Mouse (Mus musculus) urinary bladder, postnatal 14 days (tissue): ENCODE results near the gene Wfdc12.
"Not testable (repeated sequence)": the region's sequence is repeated elsewhere in the genome, so short reads cannot be mapped to it uniquely, and the experiment has no call there.

Source experiments
- DNase-seq: peaks from one replicate; pipeline ENCODE4 v3.0.0; 2021; ENCODE audit warnings: low spot score

Gene Wfdc12

GRCm38 (mm10) chr2:164190576-164190975, at the start of gene Wfdc12:
Gene Wfdc12, minus strand, starts transcription at chr2:164190608.
- DNase-seq: no peak

- no peak for DNase-seq
These were observed 48.0 kb upstream of the Wfdc12 start, which contains the start of gene Svs2 for GRCm38 (mm10) chr2:164238366-164238765. Gene Svs2, minus strand, starts transcription at chr2:164238466.

- no peak for DNase-seq
These were observed 42.3 kb upstream of the Wfdc12 start for GRCm38 (mm10) chr2:164232671-164233070.

- no peak for DNase-seq
These were observed 38.1 kb upstream of the Wfdc12 start for GRCm38 (mm10) chr2:164228361-164229070.

GRCm38 (mm10) chr2:164221522-164221921, 31.1 kb upstream of the Wfdc12 start, which contains the start of gene Wfdc15b:
Gene Wfdc15b, minus strand, starts transcription at chr2:164221660.
- no peak for DNase-seq

GRCm38 (mm10) chr2:164219295-164219694, 28.9 kb upstream of the Wfdc12 start:
- DNase-seq: no peak

- no peak for DNase-seq
These were observed 22.3 kb upstream of the Wfdc12 start for GRCm38 (mm10) chr2:164212711-164213110.

- no peak for DNase-seq
These were observed 20.5 kb upstream of the Wfdc12 start for GRCm38 (mm10) chr2:164210892-164211291.

GRCm38 (mm10) chr2:164206676-164207075, 16.3 kb upstream of the Wfdc12 start:
- no peak for DNase-seq

- DNase-seq: not testable (repeated sequence)
These were observed 15.6 kb upstream of the Wfdc12 start for GRCm38 (mm10) chr2:164206011-164206410.

GRCm38 (mm10) chr2:164199626-164200327, 9.4 kb upstream of the Wfdc12 start, which contains the start of gene Wfdc15a:
Gene Wfdc15a, minus strand, starts transcription at chr2:164200130.
- no peak for DNase-seq

GRCm38 (mm10) chr2:164196700-164196990, 6.2 kb upstream of the Wfdc12 start:
- DNase-seq: no peak

- DNase-seq: no peak
These were observed 5.7 kb upstream of the Wfdc12 start for GRCm38 (mm10) chr2:164195971-164196699.

- DNase-seq: no peak
These were observed 4.7 kb upstream of the Wfdc12 start for GRCm38 (mm10) chr2:164194959-164195630.

- no peak for DNase-seq
These were observed 1.9 kb upstream of the Wfdc12 start for GRCm38 (mm10) chr2:164192279-164192678.

- no peak for DNase-seq
These were observed 1.7 kb downstream of the Wfdc12 start for GRCm38 (mm10) chr2:164188722-164189121.

- no peak for DNase-seq
These were observed 6.2 kb downstream of the Wfdc12 start for GRCm38 (mm10) chr2:164184145-164184719.

GRCm38 (mm10) chr2:164183340-164183739, 7.1 kb downstream of the Wfdc12 start:
- DNase-seq: no peak

- DNase-seq: no peak
These were observed 7.6 kb downstream of the Wfdc12 start, which contains the start of gene Wfdc5 for GRCm38 (mm10) chr2:164182692-164183255. Gene Wfdc5, minus strand, starts transcription at chr2:164182742.

GRCm38 (mm10) chr2:164180770-164181169, 9.6 kb downstream of the Wfdc12 start:
- no peak for DNase-seq

GRCm38 (mm10) chr2:164180124-164180523, 10.3 kb downstream of the Wfdc12 start:
- no peak for DNase-seq
